Mouse (Mus musculus) left cerebral cortex, adult 2 months (tissue): ENCODE measurements around the gene Aqr. TPM values are rescaled to one million over a fixed set of nuclear protein-coding genes. Genes with fewer than 3 reads are reported as not detected.
A peak's percentile ranks its signal among the peaks of the same experiment; 100 is the strongest.
"Not testable (repeated sequence)": the region's sequence is repeated elsewhere in the genome, so short reads cannot be mapped to it uniquely, and the experiment has no call there.

Experiments used
- DNase-seq, 2 experiments: peaks; one replicate each; pipeline ENCODE4 v3.0.0; 2021 to 2022; ENCODE audit warnings: low spot score in 2 of 2, mixed read lengths in 1 of 2; ENCODE audit errors: extremely low spot score in 1 of 2
- H3K27ac ChIP-seq: fragments of 200-600 bp; 2 replicates; pipeline ENCODE4 v1.8.1; 2022
- H3K4me3 ChIP-seq: fragments of 200-600 bp; 2 replicates; pipeline ENCODE4 v1.8.1; 2022
- CTCF ChIP-seq: fragments of 200-600 bp; IDR thresholded peaks from 2 replicates; pipeline ENCODE4 v1.8.1; 2022; ENCODE audit warnings: antibody characterized with exemption, mild to moderate bottlenecking, moderate library complexity
- intact Hi-C: fragments of 180-260 bp; cut with DNase I; formaldehyde crosslinking; loops from one replicate; pipeline ENCODE4 v1.15.1; 2025
- long read RNA-seq, 2 experiments: library from polyadenylated mRNA; stranded (forward); transcript quantifications; one replicate each; pipeline ENCODE4 v2.0.0; 2021; ENCODE audit warnings: borderline mapping rate in 2 of 2
- total RNA-seq, 2 experiments: library from RNA; stranded (reverse); gene quantifications; 2 replicates each; pipeline ENCODE4 v1.2.3; 2021

The Aqr gene
- 10 to 100 TPM; 31.0 to 33.1 TPM for total RNA-seq
- long read RNA-seq, experiment 1, full-length matches to known transcripts, result 16 of 26 reads
- long read RNA-seq, experiment 1, partial matches to known transcripts, result 9 of 26 reads
- long read RNA-seq, experiment 1, other reads (novel, unspliced or antisense), result 1 of 26 reads
- long read RNA-seq, experiment 2, full-length matches to known transcripts, result 27 of 31 reads
- long read RNA-seq, experiment 2, partial matches to known transcripts, result 3 of 31 reads
- long read RNA-seq, experiment 2, other reads (novel, unspliced or antisense), result 1 of 31 reads

GRCm38 (mm10) chr2:114186924-114187323, at the start of gene Aqr:
Gene Aqr (minus strand): TSS chr2:114187024.
- H3K4me3 ChIP-seq, DNase-seq, intact Hi-C loops, H3K27ac ChIP-seq: not testable (repeated sequence)

DNA sequence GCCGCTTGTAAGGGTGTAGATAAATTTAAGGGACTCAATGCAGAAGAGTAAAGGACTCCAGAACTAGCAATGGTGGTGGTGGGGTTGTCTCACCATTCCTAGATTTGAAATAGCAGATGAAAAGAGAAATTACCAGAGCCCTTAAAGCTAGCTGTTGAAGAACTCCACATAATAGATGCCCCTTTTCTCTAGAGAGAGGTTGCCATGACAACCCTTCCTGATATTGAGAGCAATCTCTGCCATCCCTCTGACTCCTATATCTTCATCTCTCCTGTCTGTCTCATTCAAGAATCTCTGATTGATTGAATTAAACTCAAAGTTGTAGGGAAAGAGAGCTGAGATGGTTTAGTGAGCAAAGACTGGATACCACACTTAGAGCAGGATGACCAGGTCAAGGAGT, 49.7 kb upstream of the Aqr start:
- intact Hi-C loops, result no loop called here
- Histone ChIP-seq H3K27ac (no peak overlapping the region), H3K4me3 (no peak overlapping the region)
- no peak for DNase-seq
- no peak for TF ChIP-seq CTCF

- DNase-seq, result no peak
These were observed 48.8 kb upstream of the Aqr start for GRCm38 (mm10) chr2:114235584-114235983.

GRCm38 (mm10) chr2:114231248-114231647, 44.4 kb upstream of the Aqr start:
- DNase-seq, result no peak
- TF ChIP-seq CTCF, result no peak
- no peak overlapping the region for H3K27ac ChIP-seq
- intact Hi-C loops, result no loop called here
- H3K4me3 ChIP-seq, result no peak overlapping the region

More at GRCm38 (mm10) chr2:114235584-114235983, 48.8 kb upstream of the Aqr start:
- no peak overlapping the region for H3K4me3 ChIP-seq
- TF ChIP-seq CTCF, result no peak
- intact Hi-C loops, result no loop called here
- H3K27ac ChIP-seq, result no peak overlapping the region

GRCm38 (mm10) chr2:114228672-114229071, 41.8 kb upstream of the Aqr start:
- no peak for TF ChIP-seq CTCF
- intact Hi-C loops, result no loop called here
- Histone ChIP-seq H3K4me3 (no peak overlapping the region), H3K27ac (no peak overlapping the region)
- no peak for DNase-seq

DNA sequence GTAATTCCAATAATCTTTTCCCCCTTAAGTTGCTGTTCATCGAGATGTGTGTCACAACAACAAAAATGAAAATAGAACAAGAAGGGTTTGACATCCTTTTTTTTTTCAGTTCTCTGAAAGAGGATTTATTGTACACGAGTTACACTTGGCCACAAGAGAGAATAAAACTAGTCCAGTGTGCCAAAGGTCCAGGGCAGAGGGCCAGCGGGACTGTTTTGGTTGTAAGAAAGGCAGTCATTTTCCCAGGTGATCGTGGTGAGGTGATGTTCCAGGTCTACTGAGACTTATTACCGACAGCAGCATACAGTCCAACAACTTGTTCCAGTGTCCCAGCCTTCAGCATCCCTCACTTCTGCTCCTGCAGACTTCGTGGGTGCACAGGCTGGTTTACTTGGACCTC, 18.2 kb upstream of the Aqr start:
- Histone ChIP-seq H3K27ac (no peak overlapping the region), H3K4me3 (no peak overlapping the region)
- intact Hi-C loops, result no loop called here
- no peak for TF ChIP-seq CTCF
- DNase-seq, result no peak

DNA sequence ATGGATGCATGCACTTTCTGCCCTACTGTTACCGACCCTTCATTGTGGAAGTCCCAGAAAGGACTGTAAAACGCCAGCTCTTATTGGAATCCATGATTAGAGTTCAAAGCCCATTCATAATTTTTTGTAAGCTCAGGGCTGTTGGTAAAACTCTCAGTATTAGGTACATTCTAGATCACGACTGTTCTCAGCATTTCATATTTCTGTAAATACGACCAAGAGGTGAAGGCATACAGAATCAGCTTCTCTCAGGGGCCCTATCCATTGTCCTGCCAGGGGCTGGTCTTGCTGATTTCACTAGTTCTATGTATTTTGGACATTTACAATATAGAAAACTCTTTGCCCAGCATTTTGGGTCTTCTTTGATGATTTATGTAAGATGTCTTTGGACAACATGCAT, 14.8 kb upstream of the Aqr start:
- Histone ChIP-seq H3K4me3 (peak overlapping the region; percentile 85), H3K27ac (peak overlapping the region; percentile 37)
- DNase-seq, result no peak
- no peak for TF ChIP-seq CTCF
- intact Hi-C loops, result loop anchor here (1.0 kb wide), 1 partner anchor 26 kb away; no protein-coding TSS in a partner anchor

DNA sequence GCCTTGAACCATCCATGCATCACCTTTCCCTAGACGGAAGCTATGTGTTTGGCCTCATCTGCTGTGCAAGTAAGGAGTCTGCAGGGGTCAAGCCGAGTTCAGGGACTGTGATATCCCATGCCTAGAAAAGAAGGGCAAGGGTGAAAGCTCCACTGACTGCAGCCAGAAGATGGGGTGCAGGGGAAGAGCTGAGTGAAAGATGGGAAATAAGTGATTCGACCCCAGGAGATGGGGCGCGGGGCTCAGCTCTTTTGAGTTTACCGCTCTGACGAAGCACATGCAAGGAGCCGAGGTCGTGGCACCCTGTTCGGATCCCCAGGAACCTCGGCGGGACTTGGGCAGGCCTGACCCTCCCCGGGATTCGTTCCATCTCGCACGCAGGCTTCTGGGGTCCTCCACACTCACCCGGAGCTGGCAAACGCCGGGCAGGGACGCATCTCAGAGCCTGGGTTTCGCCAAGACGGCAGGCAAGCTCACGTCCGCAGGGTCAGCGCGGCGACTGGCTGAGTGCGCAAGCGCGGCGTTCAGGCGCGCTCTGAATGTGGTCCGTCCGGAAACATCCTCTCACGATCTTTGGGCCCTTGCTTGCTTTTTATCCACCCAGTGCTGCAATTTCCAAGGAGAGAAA, 14.2 kb upstream of the Aqr start, which contains the start of gene Zfp770:
TSS of gene Zfp770 (minus strand) at position 538 of the 628 bp plus-strand sequence.
- TF ChIP-seq CTCF, result no peak
- peak; percentile 80 to 84 for DNase-seq
- intact Hi-C loops, result loop anchor here (1.0 kb wide), 1 partner anchor 26 kb away; no protein-coding TSS in a partner anchor
- Histone ChIP-seq H3K4me3 (peak within 1 kb of the TSS; percentile 85), H3K27ac (peak within 1 kb of the TSS; percentile 92)

- no peak for DNase-seq
- intact Hi-C loops, result no loop called here
- no peak overlapping the region for H3K4me3 ChIP-seq
- H3K27ac ChIP-seq, result no peak overlapping the region
- no peak for TF ChIP-seq CTCF
These were observed 9.6 kb upstream of the Aqr start for GRCm38 (mm10) chr2:114196421-114196820.

DNA sequence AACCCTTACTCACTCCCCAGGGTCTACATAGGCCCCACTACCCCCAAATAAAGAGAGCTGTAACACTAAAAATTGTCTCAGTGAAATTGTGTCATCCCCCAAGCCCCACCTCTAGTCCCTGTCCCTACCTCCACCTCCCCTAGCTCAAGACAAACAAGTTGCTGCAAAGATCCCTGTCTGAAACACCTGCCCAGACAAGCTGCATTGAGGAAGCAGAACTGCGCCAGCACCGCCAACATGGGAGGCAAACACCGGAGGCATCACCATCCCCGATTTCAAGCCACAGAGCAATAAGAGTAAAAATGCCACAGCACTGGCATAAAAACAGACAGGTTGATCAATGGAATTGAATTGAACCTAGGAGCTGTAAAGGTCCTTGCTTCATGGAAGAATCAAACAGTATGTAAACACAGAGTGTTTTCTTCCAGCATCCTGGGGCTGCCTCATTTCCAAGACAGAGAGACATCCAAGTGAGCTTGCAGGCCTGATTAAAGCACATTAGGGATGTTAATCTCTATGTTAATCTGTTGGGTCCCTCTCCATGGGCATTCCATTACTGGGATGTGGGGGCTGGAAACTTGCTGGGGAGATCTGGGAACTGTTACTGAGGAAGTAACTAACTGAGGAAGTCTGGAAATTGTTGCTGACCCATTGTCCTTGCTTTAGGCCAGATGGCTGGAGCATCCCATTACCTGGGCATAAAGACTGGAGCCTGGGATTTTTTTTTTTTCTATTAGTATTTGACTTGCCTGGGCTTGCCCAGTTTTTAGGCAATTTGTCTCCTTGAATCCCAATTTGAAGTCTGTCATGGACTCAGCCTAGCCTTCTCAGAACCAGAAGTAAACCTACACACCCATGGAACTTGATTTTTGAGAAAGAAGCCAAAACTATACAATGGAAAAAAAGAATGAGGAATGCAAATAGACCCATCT, 8.8 kb downstream of the Aqr start:
- H3K4me3 ChIP-seq, result no peak overlapping the region
- TF ChIP-seq CTCF, result no peak
- no peak for DNase-seq
- intact Hi-C loops, result no loop called here
- H3K27ac ChIP-seq, result no peak overlapping the region

- TF ChIP-seq CTCF, result peak; percentile 79
- Histone ChIP-seq H3K4me3 (peak overlapping the region; percentile 93), H3K27ac (peak overlapping the region; percentile 74)
- intact Hi-C loops, result loop anchor here (1.0 kb wide), 1 partner anchor 26 kb away; the partner anchor contains the start of gene Zfp770
- peak; percentile 72 to 81 for DNase-seq
These were observed 12.0 kb downstream of the Aqr start for GRCm38 (mm10) chr2:114174651-114175484.
